Mouse (Mus musculus) thymus, adult 2 months (tissue): Measurements from ENCODE around the gene Stac2. TPM values are rescaled to one million over a fixed set of nuclear protein-coding genes. Genes with fewer than 3 reads are reported as not detected.

Experiments used
- DNase-seq: peaks from one replicate; pipeline ENCODE4 v3.0.0; 2021
- H3K27ac ChIP-seq: fragments of 200-500 bp; 2 replicates; pipeline ENCODE4 v1.5.1; 2012; ENCODE audit warnings: low read length, control low read depth; ENCODE audit not compliant: control insufficient read depth, insufficient read depth
- H3K27me3 ChIP-seq: fragments of 200-500 bp; 2 replicates; pipeline ENCODE4 v1.6.1; 2012; ENCODE audit warnings: mild to moderate bottlenecking, low read length, moderate library complexity, mixed read lengths; ENCODE audit not compliant: control insufficient read depth, insufficient read depth
- H3K36me3 ChIP-seq: fragments of 200-500 bp; 2 replicates; pipeline ENCODE4 v1.6.1; 2012; ENCODE audit warnings: mild to moderate bottlenecking, low read length, moderate library complexity; ENCODE audit not compliant: control insufficient read depth, insufficient read depth
- H3K4me1 ChIP-seq: fragments of 200-500 bp; replicated peaks from 2 replicates; pipeline ENCODE4 v1.6.1; 2012; ENCODE audit warnings: low read length; ENCODE audit not compliant: control insufficient read depth, insufficient read depth
- H3K4me3 ChIP-seq: fragments of 200-500 bp; 2 replicates; pipeline ENCODE4 v1.5.1; 2012; ENCODE audit warnings: mild to moderate bottlenecking, low read length, control low read depth, moderate library complexity; ENCODE audit not compliant: control insufficient read depth, insufficient read depth
- CTCF ChIP-seq: fragments of 200-500 bp; IDR thresholded peaks from 2 replicates; pipeline ENCODE4 v1.5.1; 2012; ENCODE audit warnings: mild to moderate bottlenecking, control low read depth, low read length, moderate library complexity, borderline replicate concordance; ENCODE audit not compliant: control insufficient read depth, poor library complexity, insufficient read depth; ENCODE audit errors: extremely low read depth
- POLR2A ChIP-seq: fragments of 200-500 bp; IDR thresholded peaks from 2 replicates; pipeline ENCODE4 v1.6.1; 2012; ENCODE audit warnings: mild to moderate bottlenecking, low read length, control low read depth, moderate library complexity; ENCODE audit not compliant: control insufficient read depth, poor library complexity, insufficient read depth; ENCODE audit errors: extremely low read depth
- WGBS: fragments of 180-500 bp; shearing (Covaris S2); methylation state at CpG from one replicate; pipeline ENCODE4 v1.1.7; 2018; 5-methylcytosine and 5-hydroxymethylcytosine counted together
- polyA plus RNA-seq: library from polyadenylated mRNA; depleted of rRNA; stranded (reverse); fragments of >200 nt; gene quantifications from 2 replicates; pipeline ENCODE4 v1.2.3, GENCODE M21; 2012

The Stac2 gene
- polyA plus RNA-seq, 1 experiment = 0.55 TPM

- Histone ChIP-seq H3K4me3 (peak overlapping the region; percentile 10), H3K27me3 (no peaks in the 10 kb centered on the region), H3K36me3 (no peaks in the 10 kb centered on the region), H3K4me1 (peaks cover 53% of the 10 kb centered on the region), H3K27ac (no peak overlapping the region)
- 86% methylated on average over 17 of the region's 17 CpGs for WGBS
- no peak for TF ChIP-seq CTCF
- DNase-seq = no peak
These were observed 50.0 kb downstream of the Stac2 start for GRCm38 (mm10) chr11:98003171-98003671.

DNA sequence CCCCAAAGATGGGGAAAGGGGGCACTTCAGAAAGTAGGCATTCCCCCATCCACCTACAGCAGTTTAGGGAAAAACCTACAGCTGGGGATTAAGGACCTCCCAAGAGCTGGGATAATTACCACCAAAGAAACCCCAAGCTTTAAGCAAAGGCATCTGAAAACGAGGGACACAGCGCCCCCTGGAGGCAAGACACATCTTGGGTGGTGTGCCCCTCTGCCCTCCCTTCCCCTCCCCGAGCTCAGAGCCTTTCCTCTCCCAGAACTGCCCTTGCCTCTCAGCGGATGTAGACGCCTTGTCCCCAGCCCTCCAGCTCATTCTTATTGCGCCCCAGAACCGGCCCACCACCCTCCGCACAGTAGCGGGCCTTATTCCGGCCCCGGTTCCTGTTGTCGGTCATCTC, 50.6 kb downstream of the Stac2 start:
- TF ChIP-seq CTCF = peak; percentile 83; the same call in 1 of the 2 replicates
- no peak; the same call in 1 of the 2 replicates for TF ChIP-seq POLR2A
- Histone ChIP-seq H3K27ac (peak overlapping the region; percentile 99), H3K36me3 (no peaks in the 10 kb centered on the region), H3K27me3 (no peaks in the 10 kb centered on the region), H3K4me1 (peaks cover 55% of the 10 kb centered on the region), H3K4me3 (peak overlapping the region; percentile 26)
- 55% methylated on average over 12 of the region's 12 CpGs for WGBS
- peak; percentile 94 for DNase-seq

DNA sequence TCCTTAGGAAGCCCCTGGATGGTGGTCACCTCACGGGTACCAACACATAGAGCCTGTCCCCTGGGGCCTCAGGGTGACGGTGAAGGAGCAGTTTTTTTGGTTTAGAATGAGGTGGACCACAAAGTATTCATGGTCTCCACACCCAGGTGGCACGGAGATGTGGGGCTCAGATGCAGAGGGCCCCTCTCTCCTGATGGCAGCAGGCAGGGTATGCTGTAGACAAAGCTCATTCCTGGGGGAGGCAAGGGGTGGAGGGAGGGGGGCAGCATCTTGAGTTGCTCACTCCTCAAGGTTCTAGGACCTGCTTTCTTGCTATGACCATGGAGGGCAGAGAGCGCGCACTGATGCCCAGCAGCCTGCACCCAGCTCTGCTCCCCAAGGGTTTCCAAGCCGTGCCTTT, 51.3 kb downstream of the Stac2 start:
- 43% methylated on average over 6 of the region's 6 CpGs for WGBS
- no peak for DNase-seq
- TF ChIP-seq CTCF (no peak), POLR2A (no peak)
- Histone ChIP-seq H3K27me3 (no peaks in the 10 kb centered on the region), H3K36me3 (no peaks in the 10 kb centered on the region), H3K4me3 (peak overlapping the region; percentile 26), H3K27ac (peak overlapping the region; percentile 99), H3K4me1 (peaks cover 61% of the 10 kb centered on the region)

DNA sequence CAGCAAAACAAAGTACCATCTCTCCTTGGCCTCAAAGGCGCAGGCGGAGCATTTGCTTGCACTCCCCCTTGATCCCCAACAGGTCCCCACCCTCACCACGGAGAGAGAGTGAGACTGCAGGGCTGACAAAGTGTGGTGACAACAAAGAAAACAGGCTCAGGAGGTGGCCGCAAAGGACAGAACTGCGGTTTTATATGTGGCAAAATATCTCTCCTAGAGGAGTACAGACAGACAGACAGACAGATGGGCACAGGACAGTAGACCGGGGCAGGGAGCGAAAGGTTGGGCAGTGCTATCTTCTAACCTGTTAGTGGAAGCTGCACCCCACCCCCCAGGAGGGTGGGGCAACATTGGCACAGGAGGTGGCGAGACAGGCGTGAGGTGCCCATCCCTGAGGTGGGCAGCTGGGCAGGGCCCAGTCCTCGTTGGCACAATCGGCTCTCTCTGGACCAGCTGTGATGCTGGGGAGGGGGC, 51.9 kb downstream of the Stac2 start:
- peak; percentile 83 for DNase-seq
- Histone ChIP-seq H3K4me3 (peak overlapping the region; percentile 26), H3K36me3 (no peaks in the 10 kb centered on the region), H3K27ac (peak overlapping the region; percentile 99), H3K4me1 (peaks cover 66% of the 10 kb centered on the region), H3K27me3 (no peaks in the 10 kb centered on the region)
- 4% methylated on average over 11 of the region's 11 CpGs for WGBS
- no peak for TF ChIP-seq POLR2A
- TF ChIP-seq CTCF = no peak

- no peak overlapping the region; the same call in 1 of the 2 replicates for H3K4me3 ChIP-seq
- peak overlapping the region; percentile 99 for H3K27ac ChIP-seq
- no peaks in the 10 kb centered on the region for H3K27me3 ChIP-seq
- peak; percentile 90 for DNase-seq
- peaks cover 67% of the 10 kb centered on the region for H3K4me1 ChIP-seq
- no peaks in the 10 kb centered on the region for H3K36me3 ChIP-seq
- TF ChIP-seq POLR2A = peak; percentile 67; the same call in 1 of the 2 replicates
- TF ChIP-seq CTCF = no peak
- 6% methylated on average over 7 of the region's 7 CpGs for WGBS
These were observed 52.7 kb downstream of the Stac2 start for GRCm38 (mm10) chr11:98000378-98001140.

GRCm38 (mm10) chr11:97999748-98000147, 53.5 kb downstream of the Stac2 start:
- Histone ChIP-seq H3K27ac (peak overlapping the region; percentile 99), H3K27me3 (no peaks in the 10 kb centered on the region), H3K36me3 (no peaks in the 10 kb centered on the region), H3K4me1 (peaks cover 67% of the 10 kb centered on the region), H3K4me3 (peak overlapping the region; percentile 4; the same call in 1 of the 2 replicates)
- TF ChIP-seq POLR2A = no peak
- TF ChIP-seq CTCF = no peak
- 17% methylated on average over 5 of the region's 5 CpGs for WGBS
- no peak for DNase-seq
